Mouse (Mus musculus) CH12.LX (cell line): Measurements from ENCODE around the gene Sgpp1. TPM values are rescaled to one million over a fixed set of nuclear protein-coding genes. Genes with fewer than 3 reads are reported as not detected.

Experiments used
- DNase-seq: peaks from one replicate; pipeline ENCODE4 v3.0.0-alpha.2; 2013; ENCODE audit errors: extremely low read depth
- H3K27ac ChIP-seq: 2 replicates; pipeline ENCODE4 v1.5.1; 2012; ENCODE audit warnings: low read depth, mild to moderate bottlenecking, control low read depth, moderate library complexity; ENCODE audit not compliant: insufficient read depth
- H3K27me3 ChIP-seq: replicated peaks from 2 replicates; pipeline ENCODE3; 2012; ENCODE audit warnings: inconsistent platforms
- H3K36me3 ChIP-seq, 2 experiments: replicated peaks in 1 of 2; 2 replicates each; pipeline versions ENCODE3 to v1.6.1; 2012; ENCODE audit warnings: inconsistent platforms in 1 of 2, low read length in 1 of 2, mild to moderate bottlenecking in 1 of 2, mixed read lengths in 1 of 2, moderate library complexity in 1 of 2; ENCODE audit not compliant: control insufficient read depth in 1 of 2, insufficient read depth in 1 of 2
- H3K4me1 ChIP-seq, 2 experiments: 2 replicates each; pipeline ENCODE4 v1.6.1; 2012; ENCODE audit warnings: inconsistent platforms in 1 of 2, moderate library complexity in 1 of 2; ENCODE audit not compliant: insufficient read depth in 2 of 2, control insufficient read depth in 1 of 2
- H3K4me2 ChIP-seq: 2 replicates; pipeline ENCODE4 v1.6.1; 2012; ENCODE audit warnings: low read depth, mild to moderate bottlenecking, control low read depth; ENCODE audit not compliant: poor library complexity, insufficient read depth, severe bottlenecking
- H3K4me3 ChIP-seq, 3 experiments: fragments of 150-350 bp in 1 of 3; sonication (generic) in 1 of 3; replicated peaks in 1 of 3; 2 replicates each; pipeline versions ENCODE3 to v1.5.1; 2011 to 2012; ENCODE audit warnings: low read depth in 2 of 3, low read length in 2 of 3, mild to moderate bottlenecking in 2 of 3, moderate library complexity in 2 of 3, control low read depth in 1 of 3, improper control_type of control experiment in 1 of 3, inconsistent platforms in 1 of 3, mixed read lengths in 1 of 3; ENCODE audit not compliant: poor library complexity in 1 of 3
- H3K79me2 ChIP-seq: replicated peaks from 2 replicates; pipeline ENCODE4 v1.6.1; 2012; ENCODE audit warnings: mild to moderate bottlenecking, moderate library complexity; ENCODE audit not compliant: control insufficient read depth, poor library complexity, insufficient read depth, severe bottlenecking; ENCODE audit errors: extremely low read depth
- H3K9ac ChIP-seq: 2 replicates; pipeline ENCODE4 v1.6.1; 2012; ENCODE audit warnings: low read depth, mild to moderate bottlenecking, control low read depth, moderate library complexity; ENCODE audit not compliant: insufficient read depth
- H3K9me3 ChIP-seq: replicated peaks from 2 replicates; pipeline ENCODE3; 2012; ENCODE audit warnings: low read length, inconsistent platforms, mixed read lengths
- BHLHE40 ChIP-seq: IDR thresholded peaks from 2 replicates; pipeline ENCODE4 v1.6.1; 2011; ENCODE audit warnings: mild to moderate bottlenecking, low read depth, low read length, improper control_type of control experiment
- CHD2 ChIP-seq: IDR thresholded peaks from 2 replicates; pipeline ENCODE4 v1.6.1; 2011; ENCODE audit warnings: low read length, improper control_type of control experiment
- CTCF ChIP-seq, 2 experiments: IDR thresholded peaks in 1 of 2; conservative IDR thresholded peaks in 1 of 2; 2 replicates each; pipeline ENCODE4 v1.5.1; 2011 to 2012; ENCODE audit warnings: low read depth in 2 of 2, low read length in 2 of 2, improper control_type of control experiment in 1 of 2, inconsistent platforms in 1 of 2, mild to moderate bottlenecking in 1 of 2, moderate library complexity in 1 of 2
- ELF1 ChIP-seq: IDR thresholded peaks from 2 replicates; pipeline ENCODE4 v1.6.1; 2014; ENCODE audit warnings: low read depth, mild to moderate bottlenecking, inconsistent platforms, low read length, improper control_type of control experiment
- EP300 ChIP-seq: IDR thresholded peaks from 2 replicates; pipeline ENCODE4 v1.6.1; 2011; ENCODE audit warnings: low read length, improper control_type of control experiment
- GABPA ChIP-seq: IDR thresholded peaks from 2 replicates; pipeline ENCODE4 v1.6.1; 2012; ENCODE audit warnings: low read depth, low read length, improper control_type of control experiment, inconsistent platforms; ENCODE audit not compliant: insufficient replicate concordance
- HCFC1 ChIP-seq: IDR thresholded peaks from 2 replicates; pipeline ENCODE4 v1.6.1; 2012; ENCODE audit warnings: low read depth, mild to moderate bottlenecking, inconsistent platforms, low read length, improper control_type of control experiment
- IRF4 ChIP-seq: IDR thresholded peaks from 2 replicates; pipeline ENCODE4 v1.6.1; 2014; ENCODE audit warnings: low read depth, mild to moderate bottlenecking, inconsistent platforms, low read length, improper control_type of control experiment
- JUN ChIP-seq: IDR thresholded peaks from 2 replicates; pipeline ENCODE4 v1.6.1; 2011; ENCODE audit warnings: low read depth, mild to moderate bottlenecking, low read length, improper control_type of control experiment, moderate library complexity; ENCODE audit not compliant: insufficient read depth
- JUND ChIP-seq: conservative IDR thresholded peaks from 2 replicates; pipeline ENCODE4 v1.6.1; 2011; ENCODE audit warnings: low read depth, low read length, improper control_type of control experiment
- KAT2A ChIP-seq: IDR thresholded peaks from 2 replicates; pipeline ENCODE4 v1.6.1; 2012; ENCODE audit warnings: low read length, improper control_type of control experiment, inconsistent platforms; ENCODE audit not compliant: insufficient replicate concordance
- MAFK ChIP-seq: IDR thresholded peaks from 2 replicates; pipeline ENCODE4 v1.6.1; 2011; ENCODE audit warnings: low read length, improper control_type of control experiment; ENCODE audit not compliant: insufficient replicate concordance
- MAX ChIP-seq: IDR thresholded peaks from 2 replicates; pipeline ENCODE4 v1.6.1; 2011; ENCODE audit warnings: low read length, improper control_type of control experiment
- MAZ ChIP-seq: IDR thresholded peaks from 2 replicates; pipeline ENCODE4 v1.6.1; 2012; ENCODE audit warnings: low read depth, mild to moderate bottlenecking, inconsistent platforms, low read length, improper control_type of control experiment, moderate library complexity
- MEF2A ChIP-seq: IDR thresholded peaks from 2 replicates; pipeline ENCODE4 v1.6.1; 2014; ENCODE audit warnings: low read depth, mild to moderate bottlenecking, inconsistent platforms, low read length, improper control_type of control experiment, borderline replicate concordance
- MXI1 ChIP-seq: IDR thresholded peaks from 2 replicates; pipeline ENCODE4 v1.6.1; 2011; ENCODE audit warnings: mild to moderate bottlenecking, low read depth, low read length, improper control_type of control experiment
- NRF1 ChIP-seq: IDR thresholded peaks from 2 replicates; pipeline ENCODE4 v1.6.1; 2014; ENCODE audit warnings: low read depth, mild to moderate bottlenecking, inconsistent platforms, low read length, improper control_type of control experiment, moderate library complexity
- PAX5 ChIP-seq: IDR thresholded peaks from 2 replicates; pipeline ENCODE4 v1.6.1; 2012; ENCODE audit warnings: low read length, inconsistent platforms, mixed read lengths
- POLR2A ChIP-seq: IDR thresholded peaks from 2 replicates; pipeline ENCODE4 v1.6.1; 2011; ENCODE audit warnings: low read depth, mild to moderate bottlenecking, improper control_type of control experiment, low read length
- POLR2AphosphoS2 ChIP-seq: IDR thresholded peaks from 2 replicates; pipeline ENCODE4 v1.6.1; 2011; ENCODE audit warnings: low read depth, low read length, improper control_type of control experiment
- RAD21 ChIP-seq: IDR thresholded peaks from 2 replicates; pipeline ENCODE4 v1.6.1; 2011; ENCODE audit warnings: low read depth, mild to moderate bottlenecking, low read length, improper control_type of control experiment, moderate library complexity
- RCOR1 ChIP-seq: conservative IDR thresholded peaks from 2 replicates; pipeline ENCODE4 v1.6.1; 2012; ENCODE audit warnings: low read depth, mild to moderate bottlenecking, inconsistent platforms, low read length, improper control_type of control experiment
- SIN3A ChIP-seq: IDR thresholded peaks from 2 replicates; pipeline ENCODE4 v1.6.1; 2012; ENCODE audit warnings: low read length, improper control_type of control experiment, inconsistent platforms
- SMC3 ChIP-seq: IDR thresholded peaks from 2 replicates; pipeline ENCODE4 v1.6.1; 2011; ENCODE audit warnings: low read depth, low read length, improper control_type of control experiment
- UBTF ChIP-seq: IDR thresholded peaks from 2 replicates; pipeline ENCODE4 v1.6.1; 2012; ENCODE audit warnings: low read depth, mild to moderate bottlenecking, inconsistent platforms, low read length, improper control_type of control experiment, moderate library complexity
- USF1 ChIP-seq: IDR thresholded peaks from 2 replicates; pipeline ENCODE4 v1.6.1; 2014; ENCODE audit warnings: low read depth, mild to moderate bottlenecking, inconsistent platforms, low read length, improper control_type of control experiment
- ZNF384 ChIP-seq: IDR thresholded peaks from 2 replicates; pipeline ENCODE4 v1.6.1; 2012; ENCODE audit warnings: low read depth, low read length, improper control_type of control experiment, inconsistent platforms
- dilution Hi-C: fragments of 300-500 bp; cut with MboI; formaldehyde crosslinking; loops from 2 replicates; pipeline ENCODE4 v1.14.3; 2020; ENCODE audit warnings: low sequenced_read_pairs; ENCODE audit not compliant: extremely low pct_unique_long_range_greater_than_20kb, extremely low pct_ligation_motif_present
- in situ Hi-C: fragments of 300-500 bp; cut with MboI; formaldehyde crosslinking; loops from 3 replicates; pipeline ENCODE4 v1.14.3; 2019; ENCODE audit warnings: low sequenced_read_pairs, low pct_ligation_motif_present, low pct_unique_long_range_greater_than_20kb, mixed read lengths
- polyA plus RNA-seq: library from polyadenylated mRNA; unstranded; fragments of >175 nt; gene quantifications from 2 replicates; pipeline ENCODE4 v1.2.1, GENCODE M21; 2012; ENCODE audit warnings: low read depth; ENCODE audit not compliant: insufficient read length
- total RNA-seq, 2 experiments: library from RNA; depleted of rRNA; stranded (reverse); fragments of 300-350 nt in 1 of 2; fragments of >200 nt in 1 of 2; gene quantifications; 2 replicates each; pipeline ENCODE4 v1.2.3; 2012 to 2014

The Sgpp1 gene
- total and polyA plus RNA-seq, 3 experiments: 17.3 to 43.9 (median 23.6) TPM

GRCm38 (mm10) chr12:75723839-75724463 is 11.6 kb downstream of the Sgpp1 start:
- H3K4me1 ChIP-seq: peaks cover 0 to 19% of the 10 kb centered on the region in 2 experiments; a peak in 2 of 4 replicates
- peaks cover 4% of the 10 kb centered on the region for H3K9me3 ChIP-seq
- no peak overlapping the region for H3K4me2 ChIP-seq
- no peaks in the 10 kb centered on the region for H3K27me3 ChIP-seq
- H3K36me3 ChIP-seq: peaks cover 17 to 51% of the 10 kb centered on the region in 2 experiments
- in situ Hi-C loops: no loop called here
- H3K9ac ChIP-seq: no peak overlapping the region
- no peak for DNase-seq
- H3K4me3 ChIP-seq: no peak overlapping the region
- dilution Hi-C loops: no loop called here
- no peak overlapping the region for H3K27ac ChIP-seq
- H3K79me2 ChIP-seq: peaks cover 4% of the 10 kb centered on the region
- TF ChIP-seq ZNF384 (no peak), GABPA (no peak), PAX5 (no peak), KAT2A (no peak), POLR2A (no peak), CTCF (conservative IDR thresholded peaks at IDR 0.05 in 1 of 2, IDR thresholded peaks at IDR 0.05 in 1 of 2; ENCODE audit: low read depth in 2 of 2, low read length in 2 of 2) (no peak), SIN3A (no peak), SMC3 (no peak), BHLHE40 (no peak), MAFK (no peak), MAZ (no peak), ELF1 (no peak), MEF2A (no peak)
- TF ChIP-seq, all 38 proteins: peak for 0

DNA sequence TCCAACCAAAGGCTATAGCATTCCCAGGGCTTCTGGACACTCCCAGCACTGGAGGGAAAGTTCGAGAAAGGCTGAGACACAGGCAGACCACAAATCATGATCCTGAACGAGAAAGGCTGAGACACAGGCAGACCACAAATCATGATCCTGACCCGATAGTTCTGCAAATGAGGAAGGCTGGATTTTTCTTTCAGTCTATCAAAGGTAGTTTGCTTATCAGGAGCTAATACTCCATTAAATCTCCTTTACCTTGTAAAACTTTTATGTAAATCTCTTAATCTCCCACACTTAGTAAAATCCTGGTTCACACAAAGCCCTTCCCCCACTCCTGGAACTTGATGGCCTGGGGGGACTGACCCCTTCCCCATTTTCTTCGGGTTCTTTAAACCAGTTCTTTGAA is 13.6 kb downstream of the Sgpp1 start:
- H3K4me3 ChIP-seq: no peak overlapping the region
- H3K79me2 ChIP-seq: no peaks in the 10 kb centered on the region; the same call in none of the 2 replicates
- H3K4me1 ChIP-seq: peaks cover 0 to 14% of the 10 kb centered on the region in 2 experiments; a peak in 2 of 4 replicates
- no peak overlapping the region for H3K27ac ChIP-seq
- no peak for TF ChIP-seq JUN
- TF ChIP-seq EP300: no peak
- TF ChIP-seq PAX5: no peak
- no peak for TF ChIP-seq HCFC1
- no peak for TF ChIP-seq RCOR1
- TF ChIP-seq POLR2AphosphoS2: no peak
- no peak for TF ChIP-seq RAD21
- no peak for TF ChIP-seq ZNF384
- no peak for TF ChIP-seq NRF1
- no peak for TF ChIP-seq MXI1
- TF ChIP-seq BHLHE40: no peak
- no peak for TF ChIP-seq JUND
- no peak for TF ChIP-seq CHD2
- TF ChIP-seq IRF4: no peak
- TF ChIP-seq MAX: no peak
- TF ChIP-seq UBTF: no peak
- TF ChIP-seq SMC3: no peak
- TF ChIP-seq USF1: no peak
- TF ChIP-seq SIN3A: no peak
- DNase-seq: no peak
- H3K36me3 ChIP-seq: peaks cover 13 to 46% of the 10 kb centered on the region in 2 experiments
- H3K9me3 ChIP-seq: no peaks in the 10 kb centered on the region
- H3K4me2 ChIP-seq: no peak overlapping the region
- no peaks in the 10 kb centered on the region for H3K27me3 ChIP-seq
- in situ Hi-C loops (no loop called here), dilution Hi-C loops (no loop called here)
- no peak overlapping the region for H3K9ac ChIP-seq
